In genomic region chr4:62663348-62663747, GRCm38 (mm10) we compare ENCODE assay signal across 8 mouse cellular contexts.
DNase-seq lines count a peak whose midpoint lies in the region; ATAC-seq and TF ChIP-seq lines count a peak whose summit lies in the region.

No protein-coding gene starts in this region.

- TF ChIP-seq POLR2A in heart, adult 2 months (IDR thresholded peaks at IDR 0.05; ENCODE audit: insufficient read depth, low read depth, low read length) = no peak
- no peak for TF ChIP-seq POLR2A in bone marrow, adult 2 months (IDR thresholded peaks at IDR 0.05; ENCODE audit: borderline replicate concordance, control insufficient read depth, low read depth, low read length)

- H3K27ac ChIP-seq in heart, adult 2 months = peak overlapping the region; percentile 75
- H3K27ac ChIP-seq in bone marrow, adult 2 months (ENCODE audit: control insufficient read depth, insufficient read depth, low read depth, low read length, poor library complexity) = peak overlapping the region; percentile 90
- peak overlapping the region; percentile 86 for H3K27ac ChIP-seq in heart, embryonic 12.5 days (ENCODE audit: poor library complexity, severe bottlenecking)
- peak overlapping the region; percentile 91 for H3K27ac ChIP-seq in limb, embryonic 10.5 days
- H3K27ac ChIP-seq in midbrain, postnatal 0 days (ENCODE audit: low read depth, low read length) = no peak overlapping the region

- 0 out of 2 replicates have a peak, but pooled peaks cover 3% of the 10 kb centered on the region for H3K9me3 ChIP-seq in heart, embryonic 12.5 days (replicated peaks)
- no peaks in the 10 kb centered on the region for H3K9me3 ChIP-seq in limb, embryonic 10.5 days (replicated peaks)
- H3K9me3 ChIP-seq in midbrain, postnatal 0 days (ENCODE audit: low read length) = no peaks in the 10 kb centered on the region

- H3K4me2 ChIP-seq in heart, embryonic 12.5 days = peak overlapping the region; percentile 54
- no peak overlapping the region for H3K4me2 ChIP-seq in midbrain, postnatal 0 days (ENCODE audit: low read depth, low read length, poor library complexity, severe bottlenecking)

- H3K36me3 ChIP-seq in heart, adult 2 months (ENCODE audit: control insufficient read depth, insufficient read depth, low read length) = peaks cover 26% of the 10 kb centered on the region
- H3K36me3 ChIP-seq in heart, embryonic 12.5 days = 0 out of 2 replicates have a peak, but pooled peaks cover 3% of the 10 kb centered on the region
- no peaks in the 10 kb centered on the region for H3K36me3 ChIP-seq in limb, embryonic 10.5 days
- H3K36me3 ChIP-seq in midbrain, postnatal 0 days (ENCODE audit: insufficient read depth, low read length) = no peaks in the 10 kb centered on the region

- WGBS in heart, adult 2 months = 11% methylated on average over 6 of the region's 6 CpGs
- 3% methylated on average over 6 of the region's 6 CpGs for WGBS in bone marrow, adult 2 months
- 4% methylated on average over 6 of the region's 6 CpGs for WGBS in heart, embryonic 12.5 days
- 29% methylated on average over 6 of the region's 6 CpGs for WGBS in limb, embryonic 10.5 days
- WGBS in midbrain, postnatal 0 days = 16% methylated on average over 6 of the region's 6 CpGs

- intact Hi-C loops in heart, adult 2 months (cut with DNase I) = no loop called here
- intact Hi-C loops in heart, postnatal 36 days (cut with DNase I) = loop anchor here (5.0 kb wide), 1 partner anchor 34 kb away; no protein-coding TSS in a partner anchor

- peak; percentile 80 for ATAC-seq in heart, embryonic 12.5 days (ENCODE audit: insufficient number of reproducible peaks, low FRiP score)
- peak; percentile 70 for ATAC-seq in midbrain, postnatal 0 days (ENCODE audit: low FRiP score)

- peak overlapping the region; percentile 25 for H3K9ac ChIP-seq in heart, adult 2 months (ENCODE audit: low read depth, low read length)
- H3K9ac ChIP-seq in heart, embryonic 12.5 days = 0 out of 2 replicates have a peak overlapping the region, but pooled peaks have one; percentile 7
- H3K9ac ChIP-seq in midbrain, postnatal 0 days (replicated peaks; ENCODE audit: low read length, poor library complexity, severe bottlenecking) = no peak overlapping the region

- H3K4me1 ChIP-seq in heart, adult 2 months (ENCODE audit: control insufficient read depth, insufficient read depth, low read length) = peaks cover 42% of the 10 kb centered on the region
- H3K4me1 ChIP-seq in bone marrow, adult 2 months (ENCODE audit: control insufficient read depth, insufficient read depth, low read length) = peaks cover 15% of the 10 kb centered on the region
- H3K4me1 ChIP-seq in heart, embryonic 12.5 days (replicated peaks) = peaks cover 50% of the 10 kb centered on the region
- peaks cover 63% of the 10 kb centered on the region for H3K4me1 ChIP-seq in limb, embryonic 10.5 days
- peaks cover 13% of the 10 kb centered on the region; the same call in 1 of the 2 replicates for H3K4me1 ChIP-seq in midbrain, postnatal 0 days (ENCODE audit: insufficient read depth, low read length)

- H3K79me2 ChIP-seq in heart, adult 2 months (replicated peaks; ENCODE audit: control insufficient read depth, insufficient read depth, low read length) = no peaks in the 10 kb centered on the region

- no peak for TF ChIP-seq CTCF in heart, adult 2 months (IDR thresholded peaks at IDR 0.05)
- no peak for TF ChIP-seq CTCF in bone marrow, adult 2 months (IDR thresholded peaks at IDR 0.05; ENCODE audit: control insufficient read depth, insufficient read depth, low read length)
- no peak for TF ChIP-seq CTCF in midbrain, postnatal 0 days (IDR thresholded peaks at IDR 0.05)

- peak; percentile 59; the same call in 1 of the 2 replicates for TF ChIP-seq EP300 in heart, adult 2 months (IDR thresholded peaks at IDR 0.05; ENCODE audit: insufficient read depth, low read depth, low read length)

- H3K27me3 ChIP-seq in heart, adult 2 months (ENCODE audit: control insufficient read depth, insufficient read depth, low read length) = no peaks in the 10 kb centered on the region
- peaks cover under 1% of the 10 kb centered on the region; the same call in 1 of the 2 replicates for H3K27me3 ChIP-seq in heart, embryonic 12.5 days (replicated peaks)
- H3K27me3 ChIP-seq in limb, embryonic 10.5 days (ENCODE audit: low read depth, poor library complexity, severe bottlenecking) = peaks cover 1% of the 10 kb centered on the region; the same call in 1 of the 2 replicates
- no peaks in the 10 kb centered on the region for H3K27me3 ChIP-seq in midbrain, postnatal 0 days (ENCODE audit: insufficient read depth, low read length)

- peak; percentile 56 to 65 for DNase-seq in heart, adult 2 months
- DNase-seq in heart, postnatal 36 days = no peak
- peak; percentile 56 for DNase-seq in limb, embryonic 10.5 days (ENCODE audit: low spot score)
- DNase-seq in midbrain, postnatal 0 days (ENCODE audit: low spot score) = peak; percentile 57
- DNase-seq in adrenal gland, postnatal 10 days = no peak
- no peak for DNase-seq in adrenal gland, adult 18-20 months (ENCODE audit: low spot score in 2 of 2)

- H3K4me3 ChIP-seq in heart, adult 2 months = no peak overlapping the region
- H3K4me3 ChIP-seq in bone marrow, adult 2 months (replicated peaks; ENCODE audit: control insufficient read depth, low read depth, low read length) = peak overlapping the region; percentile 58
- H3K4me3 ChIP-seq in heart, embryonic 12.5 days = peak overlapping the region; percentile 11; the same call in 1 of the 2 replicates
- H3K4me3 ChIP-seq in limb, embryonic 10.5 days = peak overlapping the region; percentile 14; the same call in 1 of the 2 replicates
- H3K4me3 ChIP-seq in midbrain, postnatal 0 days (ENCODE audit: low read depth, low read length) = no peak overlapping the region

Comparison
In these comparisons a context has a peak if more than half of its experiments do, and no peak if none do; other contexts are left out.
1. DNase-seq: peak in heart, adult 2 months (2 of 2), limb, embryonic 10.5 days (single experiment) and midbrain, postnatal 0 days (single experiment); none in heart, postnatal 36 days (0 of 2), adrenal gland, postnatal 10 days (single experiment) and adrenal gland, adult 18-20 months (0 of 2).
2. H3K4me3 ChIP-seq: peak in bone marrow, adult 2 months (single experiment), heart, embryonic 12.5 days (single experiment) and limb, embryonic 10.5 days (single experiment); none in heart, adult 2 months (single experiment) and midbrain, postnatal 0 days (single experiment).